Mouse (Mus musculus): ENCODE results near the gene Pars2. TPM values are rescaled to one million over a fixed set of nuclear protein-coding genes. Genes with fewer than 3 reads are reported as not detected.

Pars2 gene
- 6.8 and 7.1 TPM in 2 replicates for polyA plus RNA-seq (2015; fragmentation: Nextera tagmentation; extraction: Ambion mirVana)

DNA sequence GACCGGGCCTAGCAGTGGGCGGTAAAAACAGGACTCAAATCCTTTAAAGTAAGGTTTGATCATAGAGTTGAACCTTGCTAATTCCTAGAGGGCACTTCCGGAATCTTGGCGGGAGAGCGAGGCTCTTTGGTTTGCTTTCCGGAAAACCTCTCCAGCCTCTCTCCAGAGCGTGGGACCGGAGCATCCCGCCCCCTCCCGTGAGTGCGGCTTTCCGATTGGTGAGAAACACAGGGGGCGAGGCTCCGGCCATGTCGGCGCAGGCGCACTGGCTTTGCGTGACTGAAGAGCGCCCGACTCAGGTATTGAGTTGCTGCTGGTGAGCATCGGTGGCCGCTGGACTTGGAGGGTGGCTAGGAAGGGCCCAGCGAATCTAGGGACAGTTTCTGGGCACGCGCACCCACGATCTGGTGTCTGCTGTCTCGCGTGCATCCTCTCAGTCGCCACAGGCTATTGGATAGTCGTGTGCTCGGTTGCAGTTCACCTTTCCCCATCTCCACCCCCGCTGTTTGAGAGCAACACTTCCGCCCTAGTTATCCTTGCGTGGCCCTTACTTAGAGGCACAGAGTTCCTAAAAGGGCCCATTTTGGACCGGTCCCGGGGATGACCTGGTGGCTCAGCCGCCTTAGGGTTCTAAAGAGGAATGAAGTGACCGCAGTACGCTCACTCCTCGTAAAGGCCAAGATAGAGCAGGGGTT is at the start of gene Pars2:
TSS of gene Pars2 (plus strand) at position 237 of the 695 bp plus-strand sequence.

DNA sequence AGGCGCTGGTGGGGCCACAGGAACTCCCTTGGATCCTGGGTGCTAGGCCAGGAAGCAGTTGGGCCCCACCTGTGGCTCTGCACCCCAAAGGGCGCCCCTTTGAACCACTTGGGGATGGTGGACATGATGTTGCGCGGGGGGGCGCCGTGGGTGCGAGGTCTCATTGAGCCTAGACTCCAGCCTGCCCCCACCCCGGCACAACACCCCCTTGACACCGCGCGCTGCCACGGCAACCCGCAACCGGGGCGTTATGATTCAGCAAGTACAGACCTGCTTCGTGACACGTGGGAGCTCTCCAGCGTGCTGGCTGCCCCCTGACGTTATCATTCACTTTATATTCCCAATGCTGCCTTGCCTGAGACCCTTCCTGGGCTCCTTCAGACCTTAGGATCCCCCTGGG is 33.8 kb upstream of the Pars2 start, which contains the start of gene Lexm:
TSS of gene Lexm (minus strand) at position 186 of the 400 bp plus-strand sequence.

DNA sequence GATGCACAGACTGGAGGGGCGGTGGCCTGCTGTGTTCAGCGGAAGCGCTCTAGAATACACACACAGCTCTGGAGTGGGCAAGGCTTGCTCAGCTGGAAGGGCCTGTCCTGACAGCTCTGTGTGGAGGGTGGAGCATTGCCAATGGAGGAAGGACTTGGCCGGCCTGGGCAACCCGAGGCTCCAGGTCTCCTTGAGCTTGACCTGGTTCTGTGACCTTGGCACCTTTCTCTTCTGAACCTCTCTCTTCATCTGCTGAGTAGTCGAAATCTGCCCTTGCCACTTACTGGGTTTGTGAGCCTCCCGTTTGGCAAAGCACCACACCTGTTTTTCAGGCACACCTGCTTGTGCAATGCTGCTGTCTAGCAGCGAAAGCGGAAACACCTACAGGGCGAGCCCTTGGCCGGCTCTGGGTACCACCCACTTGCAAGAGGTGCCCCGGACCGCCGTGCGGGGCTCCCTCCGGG is 28.8 kb upstream of the Pars2 start, which contains the start of gene Ttc22:
TSS of gene Ttc22 (plus strand) at position 403 of the 464 bp plus-strand sequence.

GRCm38 (mm10) chr4:106678442-106679118 is 27.7 kb downstream of the Pars2 start, which contains the start of gene Ttc4:
Gene Ttc4 (minus strand): TSS chr4:106678944.

Other genes starting within 250 kb of the Pars2 start
- gene Pcsk9, start 186.7 kb upstream of the Pars2 start, polyA plus RNA-seq (2015; fragmentation: Nextera tagmentation; extraction: Ambion mirVana) = 1.5 TPM in 2 replicates
- not detected in 2 replicates for gene Bsnd, start 158.8 kb upstream of the Pars2 start, polyA plus RNA-seq (2015; fragmentation: Nextera tagmentation; extraction: Ambion mirVana)
- gene Dhcr24, start 90.0 kb upstream of the Pars2 start, polyA plus RNA-seq (2015; fragmentation: Nextera tagmentation; extraction: Ambion mirVana) = 10.4 and 10.7 TPM in 2 replicates
- gene Lexm, start 33.8 kb upstream of the Pars2 start, polyA plus RNA-seq (2015; fragmentation: Nextera tagmentation; extraction: Ambion mirVana) = not detected in 2 replicates
- 1.0 and 1.5 TPM in 2 replicates for gene Ttc22, start 28.6 kb upstream of the Pars2 start, polyA plus RNA-seq (2015; fragmentation: Nextera tagmentation; extraction: Ambion mirVana)
- 84.3 and 104 TPM in 2 replicates for gene Ttc4, start 27.9 kb downstream of the Pars2 start, polyA plus RNA-seq (2015; fragmentation: Nextera tagmentation; extraction: Ambion mirVana)
- gene Mroh7, start 79.9 kb downstream of the Pars2 start, polyA plus RNA-seq (2015; fragmentation: Nextera tagmentation; extraction: Ambion mirVana) = 0.43 and 0.52 TPM in 2 replicates
- gene Fam151a, start 82.8 kb downstream of the Pars2 start, polyA plus RNA-seq (2015; fragmentation: Nextera tagmentation; extraction: Ambion mirVana) = 0.19 TPM in 1 of 2 replicates, not detected in the other
- gene Acot11, start 153.9 kb downstream of the Pars2 start, polyA plus RNA-seq (2015; fragmentation: Nextera tagmentation; extraction: Ambion mirVana) = 5.4 and 5.9 TPM in 2 replicates

Measured in neural tube, postnatal 0 days (tissue).